Mouse (Mus musculus): ENCODE results near the gene Ppp2r2d.

GRCm38 (mm10) chr7:138907043-138907442 is 61.2 kb downstream of the Ppp2r2d start:
- TF ChIP-seq HCFC1 (IDR thresholded peaks at IDR 0.05; ENCODE audit: borderline replicate concordance, insufficient read depth, low read length) = no peak
- TF ChIP-seq ZC3H11A (IDR thresholded peaks at IDR 0.05; ENCODE audit: borderline replicate concordance, low read depth, low read length) = no peak
- peak; percentile 81 for TF ChIP-seq MAFK (IDR thresholded peaks at IDR 0.05; ENCODE audit: insufficient read depth, low read depth, low read length)
- no peak for TF ChIP-seq CHD2 (IDR thresholded peaks at IDR 0.05; ENCODE audit: low read depth, low read length)
- no peak for TF ChIP-seq ZNF384 (IDR thresholded peaks at IDR 0.05; ENCODE audit: low read depth, low read length)

Data from ES-E14 (cell line).